21 mouse cellular contexts compared by ENCODE assay signal in the genomic region with DNA sequence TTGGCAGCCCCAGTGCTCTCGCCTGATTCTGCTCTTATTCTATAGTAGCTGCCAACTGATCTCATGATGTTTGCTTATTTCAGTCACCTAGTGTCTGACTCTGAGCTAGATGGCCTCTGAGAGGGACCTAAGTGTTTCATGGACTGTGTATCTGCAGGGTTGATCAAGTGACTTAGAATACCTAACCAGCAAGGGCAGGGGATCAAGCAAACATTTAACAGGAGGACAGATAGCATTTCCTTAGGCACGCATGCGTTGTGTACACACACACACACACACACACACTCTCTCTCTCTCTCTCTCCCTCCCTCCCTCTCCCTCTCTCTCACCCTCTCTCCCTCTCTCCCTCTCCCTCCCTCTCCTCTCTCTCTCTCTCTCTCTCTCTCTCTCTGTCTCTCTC.
DNase-seq lines count a peak whose midpoint lies in the region; ATAC-seq and TF ChIP-seq lines count a peak whose summit lies in the region.
"Had no signal": no experiment of that assay in that cellular context is flagged by ENCODE, and none has a peak within 500 bp of the region (broad histone marks: within the 10 kb centered on the region; RNA-seq: fewer than 3 reads in every experiment).

No protein-coding gene starts in this region.

- no peaks in the 10 kb centered on the region for H3K36me3 ChIP-seq in liver, embryonic 16.5 days (ENCODE audit: control insufficient read depth, insufficient read depth)
- no peaks in the 10 kb centered on the region for H3K36me3 ChIP-seq in stomach, embryonic 15.5 days
- H3K36me3 ChIP-seq in stomach, postnatal 0 days (ENCODE audit: control insufficient read depth, insufficient read depth, low read length) = no peaks in the 10 kb centered on the region
- no peaks in the 10 kb centered on the region for H3K36me3 ChIP-seq in midbrain, embryonic 14.5 days (ENCODE audit: control insufficient read depth, insufficient read depth, low read length)

- no peaks in the 10 kb centered on the region for H3K9me3 ChIP-seq in liver, embryonic 16.5 days (replicated peaks; ENCODE audit: control insufficient read depth, low read length)
- H3K9me3 ChIP-seq in stomach, embryonic 15.5 days = no peaks in the 10 kb centered on the region
- no peaks in the 10 kb centered on the region for H3K9me3 ChIP-seq in stomach, postnatal 0 days (ENCODE audit: control insufficient read depth, low read length)
- no peaks in the 10 kb centered on the region for H3K9me3 ChIP-seq in midbrain, embryonic 14.5 days (ENCODE audit: control insufficient read depth, low read length)
- H3K9me3 ChIP-seq: G1E had no signal

- H3K4me1 ChIP-seq in liver, embryonic 16.5 days (ENCODE audit: control insufficient read depth, low read depth, low read length) = no peaks in the 10 kb centered on the region
- no peaks in the 10 kb centered on the region for H3K4me1 ChIP-seq in stomach, embryonic 15.5 days
- no peaks in the 10 kb centered on the region for H3K4me1 ChIP-seq in stomach, postnatal 0 days (replicated peaks; ENCODE audit: control insufficient read depth, insufficient read depth)
- H3K4me1 ChIP-seq in midbrain, embryonic 14.5 days (ENCODE audit: control insufficient read depth, insufficient read depth, low read length) = no peaks in the 10 kb centered on the region

- no peak for DNase-seq in liver
- no peak for DNase-seq in stomach, postnatal 0 days (ENCODE audit: low spot score)
- DNase-seq in yolk sac, embryonic 10.5 days (ENCODE audit: low spot score) = peak; percentile 56
- no peak for DNase-seq in midbrain, embryonic 14.5 days
- DNase-seq: adrenal gland, adult 2 months; adrenal gland, adult 8-10 months; adrenal gland, postnatal 10 days; adrenal gland, postnatal 14 days; adrenal gland, postnatal 25 days; adrenal gland, postnatal 36 days; B cell, adult 2 months; cerebellum, adult 11 months; cerebellum, adult 11-12 months; cerebellum, adult 18-20 months had no signal

- peak; percentile 27; the same call in 1 of the 2 replicates for ATAC-seq in liver, embryonic 16.5 days (ENCODE audit: low read depth)
- peak; percentile 66; the same call in 1 of the 2 replicates for ATAC-seq in stomach, embryonic 15.5 days (ENCODE audit: insufficient read depth, low FRiP score, low read depth)
- ATAC-seq in stomach, postnatal 0 days (ENCODE audit: low FRiP score, low TSS enrichment) = no peak
- ATAC-seq in midbrain, embryonic 14.5 days (ENCODE audit: low FRiP score, low TSS enrichment) = no peak
- ATAC-seq: activated CD4-positive, CD25-positive, alpha-beta regulatory T cell, adult 4 months; CD4-positive, CD25-positive, alpha-beta regulatory T cell, adult 4 months had no signal

- 53% methylated on average over 3 of the region's 3 CpGs for WGBS in liver, embryonic 16.5 days (ENCODE audit: insufficient replicate concordance)
- WGBS in stomach, embryonic 15.5 days = 51% methylated on average over 3 of the region's 3 CpGs
- WGBS in stomach, postnatal 0 days = 38% methylated on average over 3 of the region's 3 CpGs
- 83% methylated on average over 3 of the region's 3 CpGs for WGBS in midbrain, embryonic 14.5 days

- TF ChIP-seq CTCF in stomach, postnatal 0 days (IDR thresholded peaks at IDR 0.05; ENCODE audit: low read depth) = no peak

- H3K4me3 ChIP-seq in liver, embryonic 16.5 days (ENCODE audit: low read depth, low read length) = no peak overlapping the region
- H3K4me3 ChIP-seq in stomach, embryonic 15.5 days (replicated peaks) = no peak overlapping the region
- H3K4me3 ChIP-seq in stomach, postnatal 0 days (ENCODE audit: low read depth, low read length) = no peak overlapping the region
- no peak overlapping the region for H3K4me3 ChIP-seq in midbrain, embryonic 14.5 days (replicated peaks; ENCODE audit: low read depth, low read length)

- no peak overlapping the region for H3K9ac ChIP-seq in liver, embryonic 16.5 days (ENCODE audit: low read depth, low read length)
- no peak overlapping the region for H3K9ac ChIP-seq in stomach, embryonic 15.5 days
- H3K9ac ChIP-seq in stomach, postnatal 0 days (ENCODE audit: low read length) = no peak overlapping the region
- no peak overlapping the region for H3K9ac ChIP-seq in midbrain, embryonic 14.5 days (replicated peaks; ENCODE audit: low read length)

- no peak for TF ChIP-seq EP300 in stomach, postnatal 0 days (optimal IDR thresholded peaks at IDR 0.05)

- no peak overlapping the region for H3K27ac ChIP-seq in liver, embryonic 16.5 days (ENCODE audit: low read length)
- no peak overlapping the region for H3K27ac ChIP-seq in stomach, embryonic 15.5 days
- H3K27ac ChIP-seq in stomach, postnatal 0 days (replicated peaks) = no peak overlapping the region
- H3K27ac ChIP-seq in midbrain, embryonic 14.5 days (replicated peaks; ENCODE audit: low read depth, low read length) = no peak overlapping the region

- no peaks in the 10 kb centered on the region for H3K27me3 ChIP-seq in liver, embryonic 16.5 days (ENCODE audit: control insufficient read depth, insufficient read depth, low read depth, low read length)
- H3K27me3 ChIP-seq in stomach, embryonic 15.5 days (replicated peaks) = no peaks in the 10 kb centered on the region
- no peaks in the 10 kb centered on the region for H3K27me3 ChIP-seq in stomach, postnatal 0 days (ENCODE audit: control insufficient read depth, insufficient read depth, low read length)
- no peaks in the 10 kb centered on the region for H3K27me3 ChIP-seq in midbrain, embryonic 14.5 days (ENCODE audit: control insufficient read depth, insufficient read depth, low read length)
- H3K27me3 ChIP-seq: CH12.LX, Patski had no signal

- no peak overlapping the region for H3K4me2 ChIP-seq in liver, embryonic 16.5 days (ENCODE audit: low read depth, low read length)
- no peak overlapping the region for H3K4me2 ChIP-seq in stomach, embryonic 15.5 days
- no peak overlapping the region for H3K4me2 ChIP-seq in stomach, postnatal 0 days (replicated peaks; ENCODE audit: low read depth)
- no peak overlapping the region for H3K4me2 ChIP-seq in midbrain, embryonic 14.5 days (ENCODE audit: low read length)

Comparison
In these comparisons a context has a peak if more than half of its experiments do, and no peak if none do; other contexts are left out.
1. ATAC-seq: peak in liver, embryonic 16.5 days (single experiment) and stomach, embryonic 15.5 days (single experiment); none in stomach, postnatal 0 days (single experiment) and midbrain, embryonic 14.5 days (single experiment).